Mouse (Mus musculus) heart, adult 2 months (tissue): Measurements from ENCODE around the gene Trim33.

Experiments used
- CTCF ChIP-seq: fragments of 200-600 bp; IDR thresholded peaks from 2 replicates; pipeline ENCODE4 v1.8.1; 2022; ENCODE audit warnings: antibody characterized with exemption, mild to moderate bottlenecking, moderate library complexity
- EP300 ChIP-seq: fragments of 200-500 bp; IDR thresholded peaks from 2 replicates; pipeline ENCODE4 v1.6.1; 2011; ENCODE audit warnings: low read depth, low read length, control low read depth; ENCODE audit not compliant: insufficient read depth
- POLR2A ChIP-seq: fragments of 200-500 bp; IDR thresholded peaks from 2 replicates; pipeline ENCODE4 v1.6.1; 2011; ENCODE audit warnings: mild to moderate bottlenecking, low read depth, low read length, control low read depth; ENCODE audit not compliant: insufficient read depth

DNA sequence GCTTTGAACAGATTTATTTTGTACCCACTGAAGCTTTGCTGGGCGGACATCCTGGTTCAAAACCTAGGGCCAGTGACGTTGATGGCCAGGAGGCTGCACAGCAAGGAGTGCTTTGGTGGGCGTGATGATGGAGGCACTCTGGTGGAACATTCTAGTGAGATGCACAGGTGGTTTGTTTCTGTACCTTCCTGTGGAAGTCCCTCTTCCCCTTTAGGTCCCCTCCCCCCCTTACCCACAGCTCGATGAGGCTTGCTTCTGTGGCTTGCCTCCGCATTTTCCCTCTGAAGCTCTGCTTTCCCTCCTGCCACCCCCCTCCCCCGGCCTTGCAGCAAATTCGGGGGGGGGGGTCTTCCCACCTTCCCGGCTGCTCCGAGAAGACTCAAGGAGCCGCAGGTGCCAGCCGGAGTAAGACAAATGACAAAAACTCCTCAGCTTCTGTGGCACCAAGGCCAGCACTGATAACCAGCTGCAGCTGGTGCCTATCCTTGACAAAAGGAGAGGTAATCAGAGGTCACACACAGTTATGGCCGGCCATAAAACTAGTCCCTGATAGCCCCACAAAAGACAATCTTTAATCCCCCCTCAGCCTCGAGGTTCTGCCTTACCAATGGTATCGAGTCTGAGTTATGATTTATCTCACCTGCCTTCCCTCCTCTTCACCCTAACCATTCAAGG lies 96.2 kb downstream of the Trim33 start:
- TF ChIP-seq POLR2A (no peak), CTCF (no peak), EP300 (no peak)
